Mouse (Mus musculus): ENCODE measurements around the gene Spg11.

The Spg11 gene

GRCm38 (mm10) chr2:122117961-122118958 is at the start of gene Spg11:
Spg11 (minus strand) TSS chr2:122118386.
- in situ Hi-C loops (cut with MboI, MseI) = loop anchor here (5.0 kb wide), 1 partner anchor 39 kb away; no protein-coding TSS in a partner anchor

- in situ Hi-C loops (cut with MboI, MseI) = loop anchor here (5.0 kb wide), 1 partner anchor 92 kb away; no protein-coding TSS in a partner anchor
Observed at GRCm38 (mm10) chr2:122164293-122164692, 46.1 kb upstream of the Spg11 start.

- in situ Hi-C loops (cut with MboI, MseI) = loop anchor here (5.0 kb wide), 1 partner anchor 91 kb away; no protein-coding TSS in a partner anchor
Observed at GRCm38 (mm10) chr2:122163430-122164195, 45.4 kb upstream of the Spg11 start.

GRCm38 (mm10) chr2:122162529-122162928 is 44.3 kb upstream of the Spg11 start:
- in situ Hi-C loops (cut with MboI, MseI) = loop anchor here (5.0 kb wide), 1 partner anchor 90 kb away; no protein-coding TSS in a partner anchor

- in situ Hi-C loops (cut with MboI, MseI) = loop anchor here (5.0 kb wide), 1 partner anchor 89 kb away; no protein-coding TSS in a partner anchor
Observed at GRCm38 (mm10) chr2:122161542-122161941, 43.4 kb upstream of the Spg11 start.

GRCm38 (mm10) chr2:122160680-122161079 is 42.5 kb upstream of the Spg11 start, which contains the start of gene Trim69:
Trim69 (plus strand) TSS chr2:122160700.
- in situ Hi-C loops (cut with MboI, MseI) = loop anchor here (5.0 kb wide), 1 partner anchor 88 kb away; no protein-coding TSS in a partner anchor

- in situ Hi-C loops (cut with MboI, MseI) = loop anchor here (5.0 kb wide), 2 partner anchors 42 to 87 kb away; partner anchors contain the start of gene Spg11
Observed at GRCm38 (mm10) chr2:122159667-122160066, 41.5 kb upstream of the Spg11 start.

GRCm38 (mm10) chr2:122158362-122158802 is 40.2 kb upstream of the Spg11 start:
- in situ Hi-C loops (cut with MboI, MseI) = loop anchor here (5.0 kb wide), 1 partner anchor 41 kb away; the partner anchor contains the start of gene Spg11

GRCm38 (mm10) chr2:122157561-122157960 is 39.4 kb upstream of the Spg11 start:
- in situ Hi-C loops (cut with MboI, MseI) = loop anchor here (5.0 kb wide), 1 partner anchor 40 kb away; the partner anchor contains the start of gene Spg11

- in situ Hi-C loops (cut with MboI, MseI) = loop anchor here (5.0 kb wide), 1 partner anchor 39 kb away; the partner anchor contains the start of gene Spg11
Observed at GRCm38 (mm10) chr2:122156051-122156700, 38.0 kb upstream of the Spg11 start.

- in situ Hi-C loops (cut with MboI, MseI) = loop anchor here (5.0 kb wide), 1 partner anchor 38 kb away; the partner anchor contains the start of gene Spg11
Observed at GRCm38 (mm10) chr2:122155292-122155691, 37.1 kb upstream of the Spg11 start.

- in situ Hi-C loops (cut with MboI, MseI) = no loop called here
Observed at GRCm38 (mm10) chr2:122154479-122154878, 36.3 kb upstream of the Spg11 start.

GRCm38 (mm10) chr2:122153681-122154365 is 35.6 kb upstream of the Spg11 start:
- in situ Hi-C loops (cut with MboI, MseI) = no loop called here

- in situ Hi-C loops (cut with MboI, MseI) = no loop called here
Observed at GRCm38 (mm10) chr2:122152850-122153249, 34.7 kb upstream of the Spg11 start.

- in situ Hi-C loops (cut with MboI, MseI) = no loop called here
Observed at GRCm38 (mm10) chr2:122151221-122151620, 33.0 kb upstream of the Spg11 start.

GRCm38 (mm10) chr2:122149716-122150115 is 31.5 kb upstream of the Spg11 start:
- in situ Hi-C loops (cut with MboI, MseI) = no loop called here

GRCm38 (mm10) chr2:122149316-122149715 is 31.1 kb upstream of the Spg11 start:
- in situ Hi-C loops (cut with MboI, MseI) = no loop called here

- in situ Hi-C loops (cut with MboI, MseI) = no loop called here
Observed at GRCm38 (mm10) chr2:122148242-122148917, 30.2 kb upstream of the Spg11 start.

- in situ Hi-C loops (cut with MboI, MseI) = no loop called here
Observed at GRCm38 (mm10) chr2:122147508-122148241, 29.5 kb upstream of the Spg11 start, which contains the start of gene B2m. B2m (plus strand) TSS chr2:122147686.

Data from T-helper 1 cell (primary cell).